Mouse (Mus musculus): Measurements from ENCODE around the gene Akt2.
"Not testable (repeated sequence)": the region's sequence is repeated elsewhere in the genome, so short reads cannot be mapped to it uniquely, and the experiment has no call there.

The Akt2 gene

DNA sequence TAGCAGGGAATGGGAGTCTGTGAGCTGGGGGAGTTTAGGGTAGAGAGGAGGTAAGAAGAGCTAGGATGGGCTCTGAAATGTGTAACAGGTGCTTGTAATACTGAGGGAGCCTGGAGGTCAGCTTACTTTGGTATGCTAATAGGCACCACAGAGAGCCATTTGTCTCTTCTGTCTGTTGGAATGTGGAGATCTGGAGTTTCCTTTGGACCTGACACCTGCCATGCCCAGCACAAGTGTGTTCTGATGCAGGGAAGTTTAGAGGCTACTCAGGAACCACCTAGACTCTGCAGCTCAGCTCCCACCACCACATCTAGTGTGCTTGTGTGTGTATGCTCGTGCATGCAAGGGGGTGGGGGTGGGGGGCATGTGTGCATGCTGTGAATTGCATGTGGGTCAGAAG is 30.9 kb downstream of the Akt2 start:
- no peak for DNase-seq

DNA sequence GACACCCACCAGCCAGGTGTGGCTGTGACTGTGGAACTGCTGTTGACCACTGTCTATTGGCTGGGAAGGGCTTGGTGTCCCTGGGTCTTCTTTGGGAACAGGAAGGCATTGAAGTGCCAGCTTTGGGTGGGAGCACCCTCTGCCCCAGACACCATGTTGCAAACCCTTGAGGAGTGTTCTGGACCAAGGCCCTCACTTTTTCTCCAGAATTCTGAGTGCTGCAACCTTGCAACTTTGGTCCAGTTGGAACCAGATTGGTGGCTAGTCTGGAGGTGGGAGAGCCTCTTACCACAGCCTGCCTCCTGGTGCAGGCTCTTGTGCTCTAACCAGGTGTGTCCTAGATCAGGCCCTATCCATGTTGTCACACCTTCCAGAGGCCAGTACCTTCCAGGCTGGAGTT is 33.6 kb downstream of the Akt2 start:
- DNase-seq, result no peak

DNA sequence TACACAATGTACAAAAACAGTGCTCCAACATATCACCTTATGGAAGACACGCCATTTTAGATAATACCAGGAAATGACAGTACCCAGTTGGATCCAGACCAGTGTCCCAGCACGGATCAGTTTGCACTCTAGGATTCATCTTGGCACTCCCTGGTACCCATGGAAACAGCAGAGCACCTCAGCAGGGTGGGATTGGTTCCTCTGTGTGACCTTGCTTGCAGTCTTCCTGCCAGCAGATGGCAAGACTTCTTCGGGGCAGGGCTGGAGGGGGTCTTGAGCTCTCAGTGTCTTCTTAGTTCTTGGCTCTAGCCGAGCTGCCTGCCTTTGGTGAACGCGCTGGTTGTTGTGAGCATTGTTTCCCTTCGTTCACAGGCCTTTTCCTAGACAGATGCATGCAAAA is 36.4 kb downstream of the Akt2 start:
- DNase-seq, result no peak

DNA sequence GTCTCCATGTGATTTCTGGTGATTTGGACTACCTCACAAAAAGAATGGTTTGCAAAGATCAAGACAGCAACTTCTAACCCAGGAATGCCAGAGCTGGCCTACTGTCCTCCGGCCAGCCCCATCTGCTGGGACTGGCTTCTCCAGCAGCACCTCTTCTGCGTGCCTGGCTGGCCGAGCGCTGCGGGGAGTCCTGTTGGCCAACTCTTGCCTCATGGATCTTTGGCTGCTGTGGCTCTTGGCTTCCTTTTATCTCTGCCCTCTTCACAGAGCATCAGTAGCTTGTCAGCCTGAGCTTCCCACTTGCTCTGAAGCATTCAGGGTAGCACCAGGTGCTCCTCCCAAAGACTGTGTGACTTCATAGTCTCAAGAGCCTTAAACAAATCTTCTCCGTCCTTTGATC is 36.8 kb downstream of the Akt2 start:
- no peak for DNase-seq

GRCm38 (mm10) chr7:27628816-27629215 is 37.5 kb downstream of the Akt2 start:
- not testable (repeated sequence) for DNase-seq

DNA sequence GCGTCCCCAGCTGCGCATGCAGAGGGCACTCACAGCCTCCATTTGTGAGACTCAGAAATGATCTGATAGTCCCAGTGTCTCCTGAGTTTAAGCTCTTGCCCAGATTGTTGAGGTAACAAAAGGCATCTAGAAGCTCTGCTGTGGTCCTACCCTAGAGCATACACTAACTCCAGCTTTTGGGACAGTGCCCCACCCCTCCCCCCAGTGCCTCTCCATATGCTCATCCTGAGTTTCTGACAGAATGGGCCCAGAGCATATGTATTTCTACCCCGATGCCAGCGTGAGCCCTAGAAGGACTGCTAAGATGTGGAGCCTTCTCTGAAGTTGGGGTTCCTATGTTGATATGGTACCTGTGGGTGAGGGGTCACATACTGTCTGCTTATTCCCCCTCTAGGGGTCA is 40.1 kb downstream of the Akt2 start:
- DNase-seq, result no peak

- no peak for DNase-seq
These were observed 41.8 kb downstream of the Akt2 start for GRCm38 (mm10) chr7:27633166-27633565.

DNA sequence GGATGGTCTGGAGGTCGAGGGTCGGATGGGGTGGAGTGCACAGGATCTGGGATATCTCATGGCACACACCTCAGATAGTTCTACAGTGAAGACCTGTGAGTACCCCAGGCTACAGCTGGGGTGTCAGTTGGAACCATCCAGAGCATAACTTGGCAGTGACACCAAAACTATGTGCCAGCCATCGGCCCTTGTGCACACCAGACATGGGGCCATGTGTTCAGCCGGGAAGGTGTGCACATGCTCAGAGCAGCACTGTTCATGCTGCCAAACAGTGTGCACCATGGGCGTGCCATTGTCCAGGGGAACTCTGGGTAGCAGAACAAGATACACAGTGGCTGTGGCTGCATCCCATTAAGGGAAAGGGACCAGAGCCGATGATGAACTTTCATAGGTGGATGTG is 43.3 kb downstream of the Akt2 start:
- no peak for DNase-seq

DNA sequence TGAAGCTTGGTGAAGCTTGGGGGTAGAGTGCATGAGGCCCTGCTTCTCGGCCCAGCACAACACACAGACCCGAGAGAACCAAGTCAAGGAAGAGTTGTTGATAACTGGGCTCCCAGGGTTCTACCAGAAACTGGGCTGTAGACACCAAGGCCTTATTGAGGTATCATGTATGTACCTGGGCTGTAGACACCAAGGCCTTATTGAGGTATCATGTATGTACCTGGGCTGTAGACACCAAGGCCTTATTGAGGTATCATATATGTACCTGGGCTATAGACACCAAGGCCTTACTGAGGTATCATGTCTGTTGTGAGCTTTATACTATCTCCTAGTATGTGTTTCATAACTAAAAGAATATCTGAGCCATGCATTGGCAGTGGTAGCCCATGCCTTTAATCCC is 43.7 kb downstream of the Akt2 start:
- DNase-seq, result not testable (repeated sequence)

- no peak for DNase-seq
These were observed 53.1 kb downstream of the Akt2 start for GRCm38 (mm10) chr7:27644471-27644870.

GRCm38 (mm10) chr7:27646516-27646915 is 55.2 kb downstream of the Akt2 start:
- DNase-seq, result no peak

DNA sequence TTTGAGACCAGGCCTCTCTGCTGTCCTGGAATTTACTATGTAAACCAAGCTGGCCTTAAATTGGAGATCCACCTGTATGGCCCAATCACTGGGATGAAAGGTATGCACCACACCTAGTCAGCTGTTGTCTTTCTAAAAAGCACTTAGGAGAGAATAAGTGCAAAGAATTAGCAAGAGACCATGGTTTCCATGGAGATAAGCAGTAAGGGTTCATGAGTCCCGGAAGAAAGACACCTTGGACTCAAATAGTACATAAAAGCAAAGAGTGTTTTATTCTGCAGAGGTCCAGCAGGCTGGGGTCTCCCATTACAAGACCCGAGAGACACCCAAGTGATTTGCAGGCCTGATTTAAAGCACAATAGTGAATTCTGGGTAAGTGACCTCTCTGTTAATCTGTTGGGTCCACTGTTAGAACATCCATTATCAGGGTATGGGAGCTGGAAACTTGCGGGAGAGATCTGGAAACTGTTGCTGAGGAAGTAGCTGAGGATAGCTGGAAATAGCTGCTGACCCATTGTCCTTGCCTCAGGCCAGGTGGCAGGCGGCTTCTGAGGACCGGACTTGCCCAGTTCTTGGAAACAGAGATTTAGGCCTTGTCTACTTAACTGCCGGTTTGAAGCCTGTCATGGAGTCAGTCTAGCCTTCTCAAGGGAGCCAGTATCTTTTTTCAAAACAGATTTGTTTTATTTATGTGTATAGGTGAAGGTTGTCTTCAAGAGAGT is 56.1 kb downstream of the Akt2 start:
- DNase-seq, result no peak

- DNase-seq, result no peak
These were observed 58.4 kb downstream of the Akt2 start for GRCm38 (mm10) chr7:27649723-27650122.

DNA sequence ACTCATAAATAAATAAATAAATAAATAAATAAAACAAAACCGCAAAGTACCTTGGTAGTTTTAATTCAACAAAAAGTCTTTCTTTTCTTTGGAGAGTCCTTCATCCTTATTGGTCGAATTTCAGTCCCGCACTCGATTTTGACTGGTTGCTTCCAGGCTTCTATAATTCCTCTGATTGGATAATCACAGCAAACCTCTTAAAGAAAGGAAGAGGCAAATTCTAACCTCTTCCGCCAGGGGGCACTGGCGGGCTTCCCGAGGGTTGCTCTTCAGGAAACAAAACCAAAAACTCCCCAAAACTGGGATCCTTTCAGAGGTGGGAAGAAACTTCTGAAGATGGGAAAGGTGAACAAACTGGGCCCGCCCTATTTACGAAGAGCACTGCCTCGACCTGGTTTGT is 59.6 kb downstream of the Akt2 start:
- DNase-seq, result peak; percentile 59

GRCm38 (mm10) chr7:27653681-27654437 is 62.5 kb downstream of the Akt2 start, which contains the start of gene Ttc9b:
Gene Ttc9b (plus strand): TSS chr7:27653915.
- DNase-seq, result no peak

DNA sequence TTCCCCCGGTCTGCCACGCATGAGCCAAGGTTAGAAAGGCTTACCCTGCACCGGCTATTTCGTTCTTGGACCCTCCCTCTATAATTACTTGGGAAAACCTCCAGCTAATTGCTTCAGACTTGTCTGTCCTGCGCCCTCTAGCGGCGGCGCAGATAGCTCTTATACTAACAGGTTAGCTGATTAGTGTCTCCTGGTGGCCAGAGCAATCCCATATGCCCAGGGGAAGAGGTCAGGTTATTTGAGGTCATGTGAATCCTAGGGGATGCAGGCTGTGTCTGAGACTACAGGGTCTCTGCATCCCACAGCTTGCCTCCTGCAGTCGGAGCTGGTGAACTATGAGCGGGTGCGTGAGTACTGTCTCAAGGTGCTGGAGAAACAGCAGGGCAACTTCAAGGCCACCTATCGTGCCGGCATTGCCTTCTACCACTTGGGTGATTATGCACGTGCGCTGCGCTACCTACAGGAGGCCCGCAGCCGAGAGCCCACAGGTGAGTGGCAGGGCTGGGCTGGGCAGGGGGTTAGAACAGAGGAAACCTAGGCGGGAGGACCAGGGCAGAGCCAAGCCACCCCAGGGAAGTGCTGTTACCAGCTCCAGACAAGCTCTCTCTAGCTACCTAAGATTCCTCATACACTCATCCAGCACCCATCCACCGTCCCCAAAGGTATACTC is 63.4 kb downstream of the Akt2 start:
- DNase-seq, result peak; percentile 10

DNA sequence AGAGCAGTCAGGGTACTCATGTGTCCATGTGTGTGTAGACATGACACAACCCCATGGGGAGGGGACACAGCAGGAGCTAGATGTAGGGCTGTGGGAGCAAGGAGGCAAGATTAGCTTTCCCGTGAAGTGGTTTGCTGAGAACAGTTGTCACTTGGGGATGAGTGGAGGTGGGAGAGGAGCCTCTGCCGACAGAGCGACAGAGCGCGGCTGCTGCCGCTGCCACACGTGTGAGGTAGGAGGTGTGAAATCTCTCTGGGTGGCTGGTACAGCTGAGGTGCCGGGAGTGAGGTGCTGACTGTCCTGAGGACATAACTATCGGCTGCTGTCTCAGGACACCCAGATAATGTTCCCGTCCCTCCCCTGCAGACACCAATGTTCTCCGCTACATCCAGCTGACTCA is 64.2 kb downstream of the Akt2 start:
- no peak for DNase-seq

DNA sequence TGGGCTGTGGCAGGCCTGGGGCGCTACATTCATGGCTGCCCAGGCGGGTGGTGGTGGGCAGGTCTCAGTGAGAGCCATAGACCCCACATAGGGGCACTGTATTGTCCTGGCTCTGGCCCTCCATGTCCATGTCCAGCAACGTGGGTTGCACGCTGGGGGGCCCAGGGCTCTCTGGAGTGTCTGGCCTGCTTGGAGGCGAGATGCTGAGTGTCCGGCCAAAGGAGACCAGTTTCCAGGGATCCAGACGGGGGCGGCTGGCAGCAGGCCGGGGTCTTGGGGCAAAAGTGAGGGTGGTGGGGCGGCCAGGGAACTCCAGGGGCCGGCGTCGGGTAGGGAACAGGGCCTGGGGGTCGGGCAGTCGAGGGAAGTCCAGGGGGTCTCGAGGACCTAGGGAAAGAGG is 65.2 kb downstream of the Akt2 start:
- no peak for DNase-seq

DNA sequence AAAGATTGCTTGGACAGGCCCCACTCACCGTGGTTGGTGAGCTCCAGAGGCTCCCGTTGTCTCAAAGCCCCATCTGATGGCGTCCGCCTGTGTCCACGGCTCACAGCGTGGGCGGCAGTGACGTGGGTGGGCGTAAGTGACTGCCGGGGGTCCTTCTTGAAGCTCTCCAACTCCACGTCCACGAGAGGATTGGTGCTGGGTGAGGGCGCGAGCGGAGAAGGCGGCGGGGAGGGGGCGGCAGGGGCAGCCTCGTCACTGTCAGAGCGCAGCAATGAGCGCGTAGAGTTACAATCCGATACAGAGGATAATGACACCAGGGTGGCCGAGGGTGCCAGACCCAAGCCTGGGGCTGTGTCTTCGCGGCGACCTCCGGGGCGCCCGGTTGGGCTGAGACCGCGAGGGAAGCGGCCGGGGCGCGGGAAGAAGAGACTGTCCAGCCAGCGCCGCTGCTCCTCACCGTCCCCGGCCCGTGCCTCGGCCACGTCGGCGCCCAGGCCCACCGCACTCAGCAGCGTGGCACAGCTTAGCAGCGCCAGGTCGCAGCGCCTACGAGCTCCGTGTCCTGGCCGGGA is 66.6 kb downstream of the Akt2 start:
- DNase-seq, result no peak

DNA sequence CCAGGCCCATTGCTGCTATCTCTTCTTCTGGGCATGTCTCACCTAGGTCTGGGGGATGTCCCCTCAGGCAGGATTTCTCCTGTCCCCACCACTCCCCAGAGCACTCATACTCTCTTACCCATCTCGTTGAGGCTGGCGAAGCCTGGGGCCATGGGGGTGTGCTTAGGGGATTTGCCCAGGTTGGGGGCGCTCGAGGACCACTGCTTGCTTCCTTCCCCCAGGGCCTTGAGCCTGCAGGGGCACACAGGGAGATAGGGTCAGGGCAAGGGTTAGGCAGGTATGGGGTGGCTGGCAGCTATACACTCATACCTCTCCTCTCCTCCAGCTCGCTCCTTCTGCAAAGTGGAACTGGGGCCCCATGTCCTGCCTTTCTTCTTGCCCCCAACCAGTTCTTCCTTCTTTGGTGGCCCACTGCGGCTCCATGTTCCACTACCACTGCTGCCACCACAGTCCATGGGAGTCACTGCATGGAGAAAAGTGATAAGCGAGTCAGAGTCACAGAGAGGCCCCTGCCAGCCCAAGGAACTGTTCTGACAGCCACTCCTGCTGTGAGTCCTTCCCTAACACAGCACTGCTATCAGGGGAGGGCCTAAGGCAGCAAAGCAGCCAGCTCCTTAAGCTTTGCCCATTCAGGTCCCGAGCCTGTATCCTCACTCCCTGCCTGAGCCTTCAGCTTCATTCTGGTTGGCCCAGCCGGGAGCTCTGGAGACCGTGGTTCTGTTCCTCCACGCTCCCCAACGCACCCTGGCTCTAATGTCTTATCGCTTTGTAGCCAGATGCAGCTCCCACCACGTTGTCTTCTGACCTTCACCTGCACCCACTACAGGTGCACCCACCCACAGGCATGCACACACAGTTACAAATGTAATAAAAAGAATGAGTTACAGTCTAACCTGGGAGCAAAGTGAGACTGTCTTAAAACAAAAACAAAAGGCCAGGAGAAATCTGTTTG is 67.6 kb downstream of the Akt2 start:
- no peak for DNase-seq

DNA sequence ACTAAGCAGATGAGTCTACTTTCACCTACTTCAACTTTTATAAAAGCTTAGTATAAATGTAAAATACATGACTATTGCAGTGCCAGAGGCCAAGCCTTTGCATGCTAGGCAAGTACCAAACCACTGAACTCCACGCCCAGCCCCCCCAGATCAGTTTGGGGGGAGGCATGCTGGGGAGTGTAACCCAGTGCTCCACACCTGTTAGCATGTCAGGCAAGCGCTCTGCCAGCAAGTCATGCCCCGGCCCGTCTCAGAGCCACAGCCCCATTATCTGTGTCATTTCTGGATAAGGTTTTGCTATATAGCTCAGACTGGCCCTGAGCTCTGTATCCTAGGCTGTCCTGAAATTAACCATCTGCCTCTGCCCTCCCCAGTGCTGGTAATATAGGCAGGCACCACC is 70.7 kb downstream of the Akt2 start:
- DNase-seq, result no peak

DNA sequence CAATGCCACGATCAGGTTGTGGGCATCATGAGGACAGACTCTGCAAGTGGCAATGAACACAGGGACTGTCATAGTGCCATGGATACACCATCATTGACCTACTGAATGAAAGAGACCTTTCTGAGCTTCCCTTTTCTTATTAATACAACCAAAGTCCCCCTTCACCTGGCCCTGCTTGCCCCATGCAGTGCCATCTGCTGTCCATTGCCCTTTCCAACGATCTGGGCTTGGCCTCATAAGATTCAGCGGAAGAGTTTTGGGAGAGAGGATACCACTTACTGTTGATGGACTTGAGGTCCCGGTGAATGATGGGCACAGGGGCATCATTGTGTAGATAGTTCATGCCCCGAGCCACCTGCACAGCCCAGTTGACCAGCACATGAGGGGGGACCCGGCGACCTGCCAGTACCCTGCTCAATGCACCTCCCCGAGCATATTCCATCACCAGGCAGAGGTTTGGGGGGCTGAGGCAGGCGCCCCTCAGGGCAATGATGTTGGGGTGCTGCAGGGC is 81.8 kb downstream of the Akt2 start:
- peak; percentile 11 for DNase-seq

Measured in kidney, adult 11 months (tissue).